Mouse (Mus musculus): Measurements from ENCODE around the gene Gm11634. TPM values are rescaled to one million over a fixed set of nuclear protein-coding genes. Genes with fewer than 3 reads are reported as not detected.

Gene Gm11634
- total RNA-seq (2023) = not detected

GRCm38 (mm10) chr11:101599156-101599555 is at the start of gene Gm11634:
Gene Gm11634, minus strand, starts transcription at chr11:101599256.

DNA sequence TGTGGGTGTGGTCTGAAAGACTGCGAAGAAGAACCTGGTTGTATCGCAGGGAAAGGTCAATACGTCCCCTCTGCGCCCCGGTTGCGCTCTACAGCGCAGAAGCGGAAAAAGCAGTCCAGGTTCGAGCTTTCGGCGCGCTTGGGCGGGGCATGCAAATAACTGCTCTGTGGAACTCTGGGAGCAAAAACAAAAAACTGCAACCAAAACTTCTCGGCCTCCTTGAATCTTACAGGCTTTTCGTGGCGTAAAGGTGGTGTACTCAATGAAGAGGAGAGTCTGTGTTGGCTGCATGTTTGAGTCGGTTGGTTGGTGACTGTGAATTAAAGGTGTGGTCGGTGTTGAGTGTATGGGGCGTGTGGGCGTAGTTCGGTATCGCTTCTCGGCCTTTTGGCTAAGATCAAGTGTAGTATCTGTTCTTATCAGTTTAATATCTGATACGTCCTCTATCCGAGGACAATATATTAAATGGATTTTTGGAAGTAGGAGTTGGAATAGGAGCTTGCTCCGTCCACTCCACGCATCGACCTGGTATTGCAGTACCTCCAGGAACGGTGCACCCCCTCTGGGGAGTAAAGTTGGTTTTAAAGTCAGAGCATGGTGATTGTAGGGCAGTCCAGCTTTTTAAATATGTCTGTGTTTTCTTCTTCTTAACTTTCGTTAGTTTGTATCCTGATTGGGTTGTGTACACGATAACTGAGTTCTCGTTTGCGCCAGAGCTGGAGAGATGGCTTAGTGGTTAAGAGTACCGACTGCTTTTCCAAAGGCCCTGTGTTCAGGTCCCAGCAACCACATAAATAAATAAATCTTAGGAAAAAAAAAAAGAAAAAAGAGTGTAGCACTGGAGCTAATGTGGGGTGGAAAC is 28.2 kb upstream of the Gm11634 start, which contains the start of gene Rdm1:
Rdm1 (plus strand) TSS at position 201 of the 862 bp plus-strand sequence.

GRCm38 (mm10) chr11:101582054-101583035 is 16.7 kb downstream of the Gm11634 start, which contains the start of gene Tmem106a:
Gene Tmem106a, plus strand, starts transcription at chr11:101582242.

GRCm38 (mm10) chr11:101551751-101552475 is 47.1 kb downstream of the Gm11634 start, which contains the start of the genes Brca1 and Nbr1:
Gene Brca1, minus strand, starts transcription at chr11:101551955.
Gene Nbr1, plus strand, starts transcription at chr11:101552149.

Other genes with a start within 250 kb of the Gm11634 start
- not detected for gene G6pc, start 231.7 kb downstream of the Gm11634 start, total RNA-seq (2023)
- 22.1 TPM for gene Aarsd1, start 181.6 kb downstream of the Gm11634 start, total RNA-seq (2023)
- 2.1 TPM for gene Gm27029, start 174.5 kb downstream of the Gm11634 start, total RNA-seq (2023)
- gene Rundc1, start 174.2 kb downstream of the Gm11634 start, total RNA-seq (2023) = 23.7 TPM
- gene Ptges3l, start 173.9 kb downstream of the Gm11634 start, total RNA-seq (2023) = 6.8 TPM
- 104 TPM for gene Rpl27, start 157.0 kb downstream of the Gm11634 start, total RNA-seq (2023)
- 55.9 TPM for gene Ifi35, start 150.8 kb downstream of the Gm11634 start, total RNA-seq (2023)
- gene Rnd2, start 134.3 kb downstream of the Gm11634 start, total RNA-seq (2023) = 0.56 TPM
- 5.3 TPM for gene Vat1, start 133.0 kb downstream of the Gm11634 start, total RNA-seq (2023)
- gene Brca1, start 47.3 kb downstream of the Gm11634 start, total RNA-seq (2023) = 3.3 TPM
- 171 TPM for gene Nbr1, start 47.1 kb downstream of the Gm11634 start, total RNA-seq (2023)
- gene Tmem106a, start 17.0 kb downstream of the Gm11634 start, total RNA-seq (2023) = 4.0 TPM
- 26.4 TPM for gene Rdm1, start 27.9 kb upstream of the Gm11634 start, total RNA-seq (2023)
- gene Arl4d, start 66.3 kb upstream of the Gm11634 start, total RNA-seq (2023) = 4.3 TPM
- gene Dhx8, start 133.7 kb upstream of the Gm11634 start, total RNA-seq (2023) = 80.5 TPM
- not detected for gene Etv4, start 186.1 kb upstream of the Gm11634 start, total RNA-seq (2023)

Data from CD4-positive naive resting alpha-beta T cell, adult 76 days (primary cell).